Mouse (Mus musculus): ENCODE data around the gene A930018P22Rik. TPM values are rescaled to one million over a fixed set of nuclear protein-coding genes. Genes with fewer than 3 reads are reported as not detected.

Gene A930018P22Rik
- polyA plus RNA-seq, 1 experiment from 2014 or later = 0.47 TPM

- no peaks in the 10 kb centered on the region for H3K4me1 ChIP-seq (replicated peaks; ENCODE audit: control insufficient read depth, insufficient read depth)
- H3K9me3 ChIP-seq (ENCODE audit: control insufficient read depth, low read length) = no peaks in the 10 kb centered on the region
- H3K9ac ChIP-seq (ENCODE audit: low read length) = no peak overlapping the region
- DNase-seq (ENCODE audit: low spot score) (no peak), ATAC-seq (ENCODE audit: low FRiP score, low TSS enrichment) (no peak)
- no peak overlapping the region for H3K27ac ChIP-seq (replicated peaks)
- WGBS = 77% methylated on average over 7 of the region's 7 CpGs
- no peaks in the 10 kb centered on the region for H3K27me3 ChIP-seq (ENCODE audit: control insufficient read depth, insufficient read depth, low read length)
- no peaks in the 10 kb centered on the region for H3K36me3 ChIP-seq (ENCODE audit: control insufficient read depth, insufficient read depth, low read length)
- no peak overlapping the region for H3K4me3 ChIP-seq (ENCODE audit: low read depth, low read length)
- TF ChIP-seq CTCF (IDR thresholded peaks at IDR 0.05; ENCODE audit: low read depth) (no peak), EP300 (optimal IDR thresholded peaks at IDR 0.05) (no peak)
- H3K4me2 ChIP-seq (replicated peaks; ENCODE audit: low read depth) = no peak overlapping the region
Observed at GRCm38 (mm10) chr2:104163418-104163817, 40.8 kb downstream of the A930018P22Rik start.

- Histone ChIP-seq H3K4me2 (replicated peaks; ENCODE audit: low read depth) (no peak overlapping the region), H3K36me3 (ENCODE audit: control insufficient read depth, insufficient read depth, low read length) (no peaks in the 10 kb centered on the region), H3K27me3 (ENCODE audit: control insufficient read depth, insufficient read depth, low read length) (no peaks in the 10 kb centered on the region), H3K9ac (ENCODE audit: low read length) (no peak overlapping the region), H3K27ac (replicated peaks) (no peak overlapping the region), H3K4me3 (ENCODE audit: low read depth, low read length) (no peak overlapping the region), H3K4me1 (replicated peaks; ENCODE audit: control insufficient read depth, insufficient read depth) (no peaks in the 10 kb centered on the region), H3K9me3 (ENCODE audit: control insufficient read depth, low read length) (no peaks in the 10 kb centered on the region)
- WGBS = 88% methylated on average over 4 of the region's 4 CpGs
- TF ChIP-seq CTCF (IDR thresholded peaks at IDR 0.05; ENCODE audit: low read depth) = no peak
- TF ChIP-seq EP300 (optimal IDR thresholded peaks at IDR 0.05) = no peak
- DNase-seq (ENCODE audit: low spot score) (no peak), ATAC-seq (ENCODE audit: low FRiP score, low TSS enrichment) (no peak)
Observed at GRCm38 (mm10) chr2:104163978-104164487, 41.5 kb downstream of the A930018P22Rik start.

- ATAC-seq (ENCODE audit: low FRiP score, low TSS enrichment) = peak; percentile 67
- no peak overlapping the region for H3K9ac ChIP-seq (ENCODE audit: low read length)
- H3K36me3 ChIP-seq (ENCODE audit: control insufficient read depth, insufficient read depth, low read length) = no peaks in the 10 kb centered on the region
- TF ChIP-seq CTCF (IDR thresholded peaks at IDR 0.05; ENCODE audit: low read depth) = no peak
- no peak for TF ChIP-seq EP300 (optimal IDR thresholded peaks at IDR 0.05)
- DNase-seq (ENCODE audit: low spot score) = peak; percentile 38
- H3K4me2 ChIP-seq (replicated peaks; ENCODE audit: low read depth) = no peak overlapping the region
- no peaks in the 10 kb centered on the region for H3K9me3 ChIP-seq (ENCODE audit: control insufficient read depth, low read length)
- H3K4me3 ChIP-seq (ENCODE audit: low read depth, low read length) = no peak overlapping the region
- no peaks in the 10 kb centered on the region for H3K4me1 ChIP-seq (replicated peaks; ENCODE audit: control insufficient read depth, insufficient read depth)
- no peaks in the 10 kb centered on the region for H3K27me3 ChIP-seq (ENCODE audit: control insufficient read depth, insufficient read depth, low read length)
- H3K27ac ChIP-seq (replicated peaks) = no peak overlapping the region
- WGBS = 70% methylated on average over 2 of the region's 2 CpGs
Observed at GRCm38 (mm10) chr2:104165631-104166030, 43.1 kb downstream of the A930018P22Rik start.

DNA sequence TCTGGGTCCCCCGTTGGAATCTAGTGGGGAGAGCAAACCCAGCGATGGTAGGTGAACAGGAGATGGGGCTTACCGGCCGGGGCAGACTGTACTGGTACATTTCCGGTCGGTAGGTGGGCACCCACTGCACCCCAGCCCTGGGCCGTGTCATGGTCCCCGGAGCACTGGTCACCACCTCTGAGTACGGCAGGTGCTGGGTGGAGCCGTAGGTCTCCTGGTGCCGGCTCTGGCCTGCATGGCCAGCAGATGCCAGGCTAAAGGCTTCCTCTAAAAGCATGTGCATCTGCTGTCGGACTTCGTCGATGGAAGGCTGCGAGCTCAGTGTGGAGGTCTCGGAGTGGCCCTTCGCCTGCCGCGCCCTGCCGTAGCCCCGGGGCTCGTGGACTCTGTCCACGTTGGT lies 45.2 kb downstream of the A930018P22Rik start:
- no peak overlapping the region for H3K27ac ChIP-seq (replicated peaks)
- H3K27me3 ChIP-seq (ENCODE audit: control insufficient read depth, insufficient read depth, low read length) = no peaks in the 10 kb centered on the region
- no peaks in the 10 kb centered on the region for H3K4me1 ChIP-seq (replicated peaks; ENCODE audit: control insufficient read depth, insufficient read depth)
- DNase-seq (ENCODE audit: low spot score) = no peak
- no peak overlapping the region for H3K9ac ChIP-seq (ENCODE audit: low read length)
- ATAC-seq (ENCODE audit: low FRiP score, low TSS enrichment) = no peak
- no peak overlapping the region for H3K4me2 ChIP-seq (replicated peaks; ENCODE audit: low read depth)
- WGBS = 95% methylated on average over 23 of the region's 23 CpGs
- TF ChIP-seq CTCF (IDR thresholded peaks at IDR 0.05; ENCODE audit: low read depth) = no peak
- no peak for TF ChIP-seq EP300 (optimal IDR thresholded peaks at IDR 0.05)
- no peaks in the 10 kb centered on the region for H3K9me3 ChIP-seq (ENCODE audit: control insufficient read depth, low read length)
- no peak overlapping the region for H3K4me3 ChIP-seq (ENCODE audit: low read depth, low read length)
- no peaks in the 10 kb centered on the region for H3K36me3 ChIP-seq (ENCODE audit: control insufficient read depth, insufficient read depth, low read length)

DNA sequence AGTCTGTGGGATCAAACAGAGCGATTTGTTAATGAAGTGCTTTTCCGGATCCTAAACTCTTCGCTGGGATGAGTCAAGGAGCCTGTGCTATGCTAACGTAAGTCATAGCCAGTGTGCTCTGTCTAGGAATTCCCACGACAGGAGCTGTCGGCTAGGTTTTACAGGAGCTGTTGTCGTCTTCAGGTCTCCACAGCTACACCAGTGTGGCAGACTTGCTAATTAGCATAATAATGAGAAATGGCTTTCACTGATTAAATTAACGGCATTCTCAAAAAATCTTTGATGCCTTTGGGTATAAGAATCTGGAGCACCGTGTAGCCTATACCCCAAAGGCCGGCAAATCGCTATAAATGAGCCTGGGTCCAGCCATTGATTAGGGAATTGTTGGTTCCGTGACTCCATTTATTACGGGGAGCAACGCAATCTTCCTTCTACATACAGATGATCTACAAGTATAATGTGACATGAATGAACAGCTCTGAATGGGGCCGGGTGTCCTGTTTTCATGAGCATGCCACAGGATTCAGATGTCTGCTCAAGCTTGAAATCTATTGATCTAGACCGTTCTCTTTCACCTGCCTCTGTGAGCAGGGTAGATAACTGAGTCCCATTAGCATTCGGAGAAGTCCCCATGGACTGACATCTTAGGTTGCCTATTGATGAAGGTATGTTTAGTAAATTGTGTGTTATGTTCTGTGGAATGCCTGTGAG lies 45.8 kb downstream of the A930018P22Rik start:
- no peak overlapping the region for H3K9ac ChIP-seq (ENCODE audit: low read length)
- H3K36me3 ChIP-seq (ENCODE audit: control insufficient read depth, insufficient read depth, low read length) = no peaks in the 10 kb centered on the region
- no peaks in the 10 kb centered on the region for H3K4me1 ChIP-seq (replicated peaks; ENCODE audit: control insufficient read depth, insufficient read depth)
- ATAC-seq (ENCODE audit: low FRiP score, low TSS enrichment) (no peak), DNase-seq (ENCODE audit: low spot score) (no peak)
- H3K27ac ChIP-seq (replicated peaks) = no peak overlapping the region
- H3K9me3 ChIP-seq (ENCODE audit: control insufficient read depth, low read length) = no peaks in the 10 kb centered on the region
- H3K4me3 ChIP-seq (ENCODE audit: low read depth, low read length) = no peak overlapping the region
- no peaks in the 10 kb centered on the region for H3K27me3 ChIP-seq (ENCODE audit: control insufficient read depth, insufficient read depth, low read length)
- no peak overlapping the region for H3K4me2 ChIP-seq (replicated peaks; ENCODE audit: low read depth)
- WGBS = 88% methylated on average over 17 of the region's 17 CpGs
- no peak for TF ChIP-seq CTCF (IDR thresholded peaks at IDR 0.05; ENCODE audit: low read depth)
- TF ChIP-seq EP300 (optimal IDR thresholded peaks at IDR 0.05) = no peak

DNA sequence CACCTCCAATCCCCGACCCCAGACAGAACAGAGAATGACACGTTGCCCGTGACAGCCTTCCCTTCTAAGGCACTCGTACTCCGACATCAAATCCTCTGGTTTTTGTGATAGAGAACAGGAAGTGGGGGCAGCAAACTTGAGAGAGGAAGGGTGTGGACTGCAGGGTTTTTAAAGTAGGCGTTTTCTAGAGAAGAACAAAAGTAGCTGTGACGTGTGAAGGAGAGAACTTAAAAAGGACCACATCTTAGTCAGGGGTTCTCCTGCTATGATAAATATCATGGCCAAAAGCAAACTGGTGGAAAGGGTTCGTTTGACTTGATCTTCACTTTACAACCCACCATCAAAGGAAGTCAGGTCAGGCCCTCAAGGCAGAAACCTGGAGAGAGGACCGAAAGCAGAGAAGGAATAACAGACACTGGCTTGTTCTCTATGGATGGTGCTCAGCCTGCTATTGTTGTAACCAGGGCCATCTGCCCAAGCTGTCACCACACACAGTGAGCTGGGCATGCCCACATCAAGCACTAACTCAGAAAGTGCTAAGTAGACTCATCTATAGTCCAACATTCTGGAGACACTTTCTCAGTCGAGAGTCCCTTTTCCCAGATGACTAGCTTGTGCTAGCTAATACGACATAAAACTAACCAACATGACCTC lies 50.3 kb downstream of the A930018P22Rik start:
- H3K9me3 ChIP-seq (ENCODE audit: control insufficient read depth, low read length) = no peaks in the 10 kb centered on the region
- no peaks in the 10 kb centered on the region for H3K36me3 ChIP-seq (ENCODE audit: control insufficient read depth, insufficient read depth, low read length)
- DNase-seq (ENCODE audit: low spot score) (no peak), ATAC-seq (ENCODE audit: low FRiP score, low TSS enrichment) (no peak)
- H3K4me2 ChIP-seq (replicated peaks; ENCODE audit: low read depth) = no peak overlapping the region
- 0 out of 2 replicates have a peak, but pooled peaks cover 2% of the 10 kb centered on the region for H3K4me1 ChIP-seq (replicated peaks; ENCODE audit: control insufficient read depth, insufficient read depth)
- no peaks in the 10 kb centered on the region for H3K27me3 ChIP-seq (ENCODE audit: control insufficient read depth, insufficient read depth, low read length)
- TF ChIP-seq EP300 (optimal IDR thresholded peaks at IDR 0.05) (no peak), CTCF (IDR thresholded peaks at IDR 0.05; ENCODE audit: low read depth) (no peak)
- whole genome bisulfite sequencing = 52% methylated on average over 11 of the region's 11 CpGs
- no peak overlapping the region for H3K9ac ChIP-seq (ENCODE audit: low read length)
- no peak overlapping the region for H3K27ac ChIP-seq (replicated peaks)
- no peak overlapping the region for H3K4me3 ChIP-seq (ENCODE audit: low read depth, low read length)
